Mouse (Mus musculus): ENCODE results near the gene Gm5148.

GRCm38 (mm10) chr3:37711639-37712038, 12.7 kb downstream of the Gm5148 start:
- TF ChIP-seq POLR2A (IDR thresholded peaks at IDR 0.05; ENCODE audit: borderline replicate concordance, extremely low read depth, low read depth, low read length) (no peak), CTCF (IDR thresholded peaks at IDR 0.05; ENCODE audit: insufficient read depth, low read length) (no peak)

Data from lung, adult 2 months (tissue).